In genomic region chr4:41756440-41756839, GRCm38 (mm10) we compare ENCODE assay signal across 8 mouse cellular contexts. TPM values are rescaled to one million over a fixed set of nuclear protein-coding genes. Genes with fewer than 3 reads are reported as not detected.
DNase-seq lines count a peak whose midpoint lies in the region; ATAC-seq and TF ChIP-seq lines count a peak whose summit lies in the region.

No protein-coding gene starts in this region.

- no peak for TF ChIP-seq POLR2A in thymus, adult 2 months (IDR thresholded peaks at IDR 0.05; ENCODE audit: control insufficient read depth, extremely low read depth, insufficient read depth, low read length, poor library complexity)

- H3K4me1 ChIP-seq in thymus, adult 2 months (replicated peaks; ENCODE audit: control insufficient read depth, insufficient read depth, low read length), result peaks cover 23% of the 10 kb centered on the region
- H3K4me1 ChIP-seq in liver, embryonic 11.5 days (replicated peaks; ENCODE audit: control insufficient read depth, insufficient read depth, low read length), result peaks cover 28% of the 10 kb centered on the region

- H3K36me3 ChIP-seq in thymus, adult 2 months (ENCODE audit: control insufficient read depth, insufficient read depth, low read length), result peaks cover 6% of the 10 kb centered on the region
- H3K36me3 ChIP-seq in liver, embryonic 11.5 days (ENCODE audit: control insufficient read depth, insufficient read depth, low read length), result peaks cover 6% of the 10 kb centered on the region; the same call in 1 of the 2 replicates

- peak overlapping the region; percentile 79; the same call in 1 of the 2 replicates for H3K9ac ChIP-seq in liver, embryonic 11.5 days (ENCODE audit: low read depth, low read length)

- H3K27ac ChIP-seq in thymus, adult 2 months (ENCODE audit: control insufficient read depth, insufficient read depth, low read length), result peak overlapping the region; percentile 40; the same call in 1 of the 2 replicates
- no peak overlapping the region for H3K27ac ChIP-seq in liver, embryonic 11.5 days (ENCODE audit: low read depth, low read length)

- WGBS in thymus, adult 2 months, result 72% methylated on average over 8 of the region's 8 CpGs
- WGBS in liver, embryonic 11.5 days, result 74% methylated on average over 8 of the region's 8 CpGs

- no peaks in the 10 kb centered on the region for H3K9me3 ChIP-seq in liver, embryonic 11.5 days (ENCODE audit: control insufficient read depth, low read length)

- ATAC-seq in frontal cortex, adult (ENCODE audit: low TSS enrichment), result 0 out of 2 replicates have a peak, but pooled peaks have one; percentile 0
- ATAC-seq in liver, embryonic 11.5 days (replicated peaks; ENCODE audit: low FRiP score), result no peak

- H3K27me3 ChIP-seq in thymus, adult 2 months (ENCODE audit: control insufficient read depth, insufficient read depth, low read length), result no peaks in the 10 kb centered on the region
- H3K27me3 ChIP-seq in liver, embryonic 11.5 days (replicated peaks; ENCODE audit: control insufficient read depth, insufficient read depth, low read length), result no peaks in the 10 kb centered on the region

- TF ChIP-seq CTCF in thymus, adult 2 months (IDR thresholded peaks at IDR 0.05; ENCODE audit: borderline replicate concordance, control insufficient read depth, extremely low read depth, insufficient read depth, low read length, poor library complexity), result no peak

- H3K4me3 ChIP-seq in thymus, adult 2 months (ENCODE audit: control insufficient read depth, insufficient read depth, low read length), result peak overlapping the region; percentile 93
- peak overlapping the region; percentile 69 for H3K4me3 ChIP-seq in liver, embryonic 11.5 days (ENCODE audit: low read depth, low read length)

- no peak for DNase-seq in frontal cortex, postnatal 25 days (ENCODE audit: low spot score in 2 of 2)
- peak; percentile 23 for DNase-seq in thymus, adult 2 months
- DNase-seq in thymus, postnatal 4 days, result no peak
- no peak for DNase-seq in liver, embryonic 11.5 days (ENCODE audit: low spot score)
- no peak for DNase-seq in adrenal gland, postnatal 14 days
- DNase-seq in adrenal gland, postnatal 4 days (ENCODE audit: low spot score in 2 of 2), result no peak
- no peak for DNase-seq in gastrocnemius, postnatal 4 days (ENCODE audit: low spot score in 2 of 2)

- peak overlapping the region; percentile 90 for H3K4me2 ChIP-seq in liver, embryonic 11.5 days

RNA-seq across cellular contexts. Expression of gene Sigmar1, which starts 0.5 kb away (rescaled TPM):
- polyA plus RNA-seq in thymus, adult 2 months (2012; rRNA removed), result 57.5 and 65.6 TPM in 2 replicates
- polyA plus RNA-seq in liver, embryonic 11.5 days (2014; fragmentation: Nextera tagmentation; extraction: Ambion mirVana), result 87.5 and 90.5 TPM in 2 replicates
- 67.1 and 76.7 TPM in 2 replicates for total RNA-seq in adrenal gland, postnatal 14 days (2021)
- total RNA-seq in adrenal gland, postnatal 4 days (2021), result 10 to 100 TPM; 70.9 to 74.0 TPM
- 10 to 100 TPM; 25.7 to 27.4 TPM for total RNA-seq in gastrocnemius, postnatal 4 days (2021)

RNA-seq across cellular contexts. Expression of gene Galt, which starts 1.4 kb away (rescaled TPM):
- polyA plus RNA-seq in thymus, adult 2 months (2012; rRNA removed), result 189 and 211 TPM in 2 replicates
- 40.7 and 45.8 TPM in 2 replicates for polyA plus RNA-seq in liver, embryonic 11.5 days (2014; fragmentation: Nextera tagmentation; extraction: Ambion mirVana)
- 36.1 and 42.3 TPM in 2 replicates for total RNA-seq in adrenal gland, postnatal 14 days (2021)
- 10 to 100 TPM; 49.6 to 52.6 TPM for total RNA-seq in adrenal gland, postnatal 4 days (2021)
- total RNA-seq in gastrocnemius, postnatal 4 days (2021), result 10 to 100 TPM; 24.0 to 24.1 TPM

RNA-seq across cellular contexts. Expression of gene Ccl27a, which starts 17.6 kb away (rescaled TPM):
- 85.4 and 97.4 TPM in 2 replicates for polyA plus RNA-seq in thymus, adult 2 months (2012; rRNA removed)
- 14.4 TPM in 2 replicates for polyA plus RNA-seq in liver, embryonic 11.5 days (2014; fragmentation: Nextera tagmentation; extraction: Ambion mirVana)
- total RNA-seq in adrenal gland, postnatal 14 days (2021), result 29.7 and 34.9 TPM in 2 replicates
- total RNA-seq in adrenal gland, postnatal 4 days (2021), result 10 to 100 TPM; 36.2 to 40.5 TPM
- 10 to 100 TPM; 26.2 to 27.4 TPM for total RNA-seq in gastrocnemius, postnatal 4 days (2021)

RNA-seq across cellular contexts. Expression of gene Arid3c, which starts 25.5 kb away (rescaled TPM):
- 0.06 and 0.15 TPM in 2 replicates for polyA plus RNA-seq in thymus, adult 2 months (2012; rRNA removed)
- not detected in 2 replicates for polyA plus RNA-seq in liver, embryonic 11.5 days (2014; fragmentation: Nextera tagmentation; extraction: Ambion mirVana)
- total RNA-seq in adrenal gland, postnatal 14 days (2021), result not detected in 2 replicates
- total RNA-seq in adrenal gland, postnatal 4 days (2021), result not detected
- not detected for total RNA-seq in gastrocnemius, postnatal 4 days (2021)

RNA-seq across cellular contexts. Expression of gene Dctn3, which starts 33.5 kb away (rescaled TPM):
- 60.5 and 72.8 TPM in 2 replicates for polyA plus RNA-seq in thymus, adult 2 months (2012; rRNA removed)
- 107 and 118 TPM in 2 replicates for polyA plus RNA-seq in liver, embryonic 11.5 days (2014; fragmentation: Nextera tagmentation; extraction: Ambion mirVana)
- total RNA-seq in adrenal gland, postnatal 14 days (2021), result 106 and 110 TPM in 2 replicates
- 100 to 1,000 TPM in 1 of 2 experiments, 10 to 100 TPM in 1; 90.7 to 103 TPM for total RNA-seq in adrenal gland, postnatal 4 days (2021)
- 10 to 100 TPM; 49.8 to 52.9 TPM for total RNA-seq in gastrocnemius, postnatal 4 days (2021)
